ENCODE assay signal across 8 mouse cellular contexts in the genomic region with DNA sequence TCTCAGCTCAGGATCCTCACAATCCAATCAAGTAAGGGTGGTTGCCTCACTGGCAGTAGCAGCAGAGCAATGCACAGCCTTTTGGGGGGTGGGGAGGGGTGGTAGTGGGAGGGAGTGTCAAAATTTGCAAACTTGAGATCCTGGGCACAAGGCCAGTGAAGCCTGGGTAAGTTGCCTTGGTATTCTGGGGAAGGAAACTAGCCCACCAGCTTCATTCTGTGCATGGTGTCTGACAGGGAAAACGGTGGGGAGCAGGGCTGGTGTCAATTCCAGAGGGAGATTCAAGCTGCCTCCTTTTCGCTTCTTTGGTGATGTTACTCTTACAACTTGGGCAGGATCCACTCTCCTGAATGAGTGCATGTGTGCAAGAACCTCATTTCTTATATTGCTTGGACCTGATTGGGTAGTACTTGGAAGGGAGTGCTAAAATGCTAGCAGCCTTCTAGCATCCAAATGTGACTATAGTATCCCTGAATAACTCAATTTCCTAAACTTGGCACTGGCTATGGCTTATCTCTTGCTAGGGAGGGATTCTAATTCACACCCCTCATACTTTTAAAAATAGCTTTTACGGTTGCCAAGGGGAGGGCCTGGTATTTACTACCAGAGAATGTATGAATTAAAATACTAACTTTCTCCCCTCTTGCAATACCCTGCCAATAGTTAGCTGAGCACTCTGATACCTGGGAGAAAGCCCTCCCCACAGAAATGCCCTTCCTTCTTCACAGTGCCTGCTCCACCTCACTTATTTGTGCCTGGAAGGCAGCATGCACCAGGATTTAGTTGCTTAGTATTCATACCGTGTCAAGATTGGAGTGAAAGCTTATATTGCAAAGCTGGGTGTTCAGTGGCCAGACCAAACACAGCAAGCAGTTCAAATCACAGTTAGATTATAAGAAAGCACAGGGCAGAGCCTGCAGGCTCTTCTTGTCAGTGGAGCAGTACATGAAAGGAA. TPM values are rescaled to one million over a fixed set of nuclear protein-coding genes. Genes with fewer than 3 reads are reported as not detected.
A peak's percentile ranks its signal among the peaks of the same experiment; 100 is the strongest.
DNase-seq lines count a peak whose midpoint lies in the region; ATAC-seq lines count a peak whose summit lies in the region.

No protein-coding gene starts in this region.

- WGBS in forebrain, embryonic 11.5 days, result 68% methylated on average over 4 of the region's 4 CpGs
- WGBS in forebrain, embryonic 10.5 days, result 79% methylated on average over 4 of the region's 4 CpGs
- 31% methylated on average over 4 of the region's 4 CpGs for WGBS in embryonic facial prominence, embryonic 13.5 days
- 39% methylated on average over 4 of the region's 4 CpGs for WGBS in hindbrain, embryonic 15.5 days

- no peak overlapping the region for H3K4me2 ChIP-seq in forebrain, embryonic 11.5 days (ENCODE audit: low read depth, low read length, severe bottlenecking)
- no peak overlapping the region for H3K4me2 ChIP-seq in embryonic facial prominence, embryonic 13.5 days
- H3K4me2 ChIP-seq in hindbrain, embryonic 15.5 days, result no peak overlapping the region

- peak; percentile 22; the same call in 1 of the 2 replicates for ATAC-seq in forebrain, embryonic 11.5 days (replicated peaks; ENCODE audit: low FRiP score)
- ATAC-seq in embryonic facial prominence, embryonic 13.5 days (ENCODE audit: insufficient number of reproducible peaks, insufficient read depth, low FRiP score, low TSS enrichment, low read depth), result 0 out of 2 replicates have a peak, but pooled peaks have one; percentile 10
- peak; percentile 57 for ATAC-seq in hindbrain, embryonic 15.5 days (ENCODE audit: low FRiP score, low read depth)
- no peak for ATAC-seq in cerebellum, adult (ENCODE audit: insufficient number of reproducible peaks, low FRiP score, low TSS enrichment)

- H3K9ac ChIP-seq in forebrain, embryonic 11.5 days (ENCODE audit: low read length), result no peak overlapping the region
- no peak overlapping the region for H3K9ac ChIP-seq in embryonic facial prominence, embryonic 13.5 days
- H3K9ac ChIP-seq in hindbrain, embryonic 15.5 days, result no peak overlapping the region

- H3K27me3 ChIP-seq in forebrain, embryonic 11.5 days (ENCODE audit: control insufficient read depth, insufficient read depth, low read length), result no peaks in the 10 kb centered on the region
- no peaks in the 10 kb centered on the region; the same call in 1 of the 2 replicates for H3K27me3 ChIP-seq in forebrain, embryonic 10.5 days (ENCODE audit: poor library complexity, severe bottlenecking)
- no peaks in the 10 kb centered on the region for H3K27me3 ChIP-seq in embryonic facial prominence, embryonic 13.5 days
- no peaks in the 10 kb centered on the region for H3K27me3 ChIP-seq in hindbrain, embryonic 15.5 days

- H3K9me3 ChIP-seq in forebrain, embryonic 11.5 days (ENCODE audit: control insufficient read depth, low read length), result no peaks in the 10 kb centered on the region
- H3K9me3 ChIP-seq in forebrain, embryonic 10.5 days, result no peaks in the 10 kb centered on the region
- no peaks in the 10 kb centered on the region for H3K9me3 ChIP-seq in embryonic facial prominence, embryonic 13.5 days
- no peaks in the 10 kb centered on the region for H3K9me3 ChIP-seq in hindbrain, embryonic 15.5 days

- H3K36me3 ChIP-seq in forebrain, embryonic 11.5 days (ENCODE audit: control insufficient read depth, insufficient read depth, low read length), result no peaks in the 10 kb centered on the region
- H3K36me3 ChIP-seq in forebrain, embryonic 10.5 days (replicated peaks), result no peaks in the 10 kb centered on the region
- peaks cover 6% of the 10 kb centered on the region; the same call in 1 of the 2 replicates for H3K36me3 ChIP-seq in embryonic facial prominence, embryonic 13.5 days
- H3K36me3 ChIP-seq in hindbrain, embryonic 15.5 days, result no peaks in the 10 kb centered on the region

- DNase-seq in forebrain, embryonic 11.5 days (ENCODE audit: low spot score), result no peak
- DNase-seq in forebrain, embryonic 10.5 days (ENCODE audit: extremely low spot score, low spot score), result no peak
- peak; percentile 32 to 39 for DNase-seq in lung, postnatal 4 days
- no peak for DNase-seq in thymus, adult 18-20 months
- DNase-seq in thymus, postnatal 14 days, result no peak

- no peak overlapping the region for H3K4me3 ChIP-seq in forebrain, embryonic 11.5 days (ENCODE audit: low read depth, low read length)
- no peak overlapping the region for H3K4me3 ChIP-seq in forebrain, embryonic 10.5 days
- no peak overlapping the region for H3K4me3 ChIP-seq in embryonic facial prominence, embryonic 13.5 days
- H3K4me3 ChIP-seq in hindbrain, embryonic 15.5 days, result no peak overlapping the region

- no peak overlapping the region for H3K27ac ChIP-seq in forebrain, embryonic 11.5 days (ENCODE audit: low read depth, low read length)
- no peak overlapping the region for H3K27ac ChIP-seq in forebrain, embryonic 10.5 days
- H3K27ac ChIP-seq in embryonic facial prominence, embryonic 13.5 days, result peak overlapping the region; percentile 55
- H3K27ac ChIP-seq in hindbrain, embryonic 15.5 days (replicated peaks), result peak overlapping the region; percentile 22

- peaks cover 10% of the 10 kb centered on the region for H3K4me1 ChIP-seq in forebrain, embryonic 11.5 days (replicated peaks; ENCODE audit: control insufficient read depth, insufficient read depth, low read length)
- H3K4me1 ChIP-seq in forebrain, embryonic 10.5 days, result peaks cover 33% of the 10 kb centered on the region
- H3K4me1 ChIP-seq in embryonic facial prominence, embryonic 13.5 days, result peaks cover 26% of the 10 kb centered on the region
- H3K4me1 ChIP-seq in hindbrain, embryonic 15.5 days (replicated peaks), result peaks cover 31% of the 10 kb centered on the region

RNA-seq across cellular contexts. Expression of a gene that starts 57.6 kb away (rescaled TPM):
- 28.0 and 28.3 TPM in 2 replicates for polyA plus RNA-seq in forebrain, embryonic 11.5 days (2014; fragmentation: Nextera tagmentation; extraction: Ambion mirVana)
- polyA plus RNA-seq in forebrain, embryonic 10.5 days (2016; fragmentation: Nextera tagmentation; extraction: Ambion mirVana), result 15.8 and 17.7 TPM in 2 replicates
- 85.6 and 86.3 TPM in 2 replicates for polyA plus RNA-seq in embryonic facial prominence, embryonic 13.5 days (2015; fragmentation: Nextera tagmentation; extraction: Ambion mirVana)
- polyA plus RNA-seq in hindbrain, embryonic 15.5 days (2015; fragmentation: Nextera tagmentation; extraction: Ambion mirVana), result 74.5 and 75.1 TPM in 2 replicates

Comparison
In these comparisons a context has a peak if more than half of its experiments do, and no peak if none do; other contexts are left out.
1. DNase-seq: peak in lung, postnatal 4 days (2 of 2); none in forebrain, embryonic 11.5 days (single experiment), forebrain, embryonic 10.5 days (single experiment), thymus, adult 18-20 months (0 of 2) and thymus, postnatal 14 days (single experiment).
2. H3K27ac ChIP-seq: peak in embryonic facial prominence, embryonic 13.5 days (single experiment) and hindbrain, embryonic 15.5 days (single experiment); none in forebrain, embryonic 11.5 days (single experiment) and forebrain, embryonic 10.5 days (single experiment).